Mouse (Mus musculus): ENCODE measurements at regions not wholly inside any gene's neighbourhood (a gene's known extent, or its start where the extent isn't known, plus 50 kb on each side); places are given as distances from the start of the nearest gene placed in this dataset.
A peak's percentile ranks its signal among the peaks of the same experiment; 100 is the strongest.

GRCm38 (mm10) chr3:22990136-22990820, 913.8 kb downstream of the Tbl1xr1 start:
- no peak for TF ChIP-seq CTCF (IDR thresholded peaks at IDR 0.05; ENCODE audit: low read depth)
- H3K9me3 ChIP-seq (replicated peaks; ENCODE audit: low read length) = no peaks in the 10 kb centered on the region
- 82% methylated on average over 3 of the region's 3 CpGs for WGBS
- no peaks in the 10 kb centered on the region for H3K4me1 ChIP-seq (replicated peaks; ENCODE audit: insufficient read depth, low read length)
- H3K4me2 ChIP-seq (ENCODE audit: low read length) = no peak overlapping the region
- H3K27me3 ChIP-seq (ENCODE audit: insufficient read depth, low read length) = no peaks in the 10 kb centered on the region
- H3K36me3 ChIP-seq (ENCODE audit: insufficient read depth, low read length) = no peaks in the 10 kb centered on the region
- H3K27ac ChIP-seq = no peak overlapping the region
- no peak for DNase-seq (ENCODE audit: low spot score)
- H3K9ac ChIP-seq (ENCODE audit: low read depth, low read length) = no peak overlapping the region
- H3K4me3 ChIP-seq (replicated peaks; ENCODE audit: low read depth, low read length) = no peak overlapping the region
- ATAC-seq (replicated peaks; ENCODE audit: low FRiP score, low read depth) = no peak

- no peak for ATAC-seq (replicated peaks; ENCODE audit: low FRiP score, low read depth)
- H3K9me3 ChIP-seq (replicated peaks; ENCODE audit: low read length) = no peaks in the 10 kb centered on the region
- no peaks in the 10 kb centered on the region for H3K36me3 ChIP-seq (ENCODE audit: insufficient read depth, low read length)
- no peak overlapping the region for H3K9ac ChIP-seq (ENCODE audit: low read depth, low read length)
- TF ChIP-seq CTCF (IDR thresholded peaks at IDR 0.05; ENCODE audit: low read depth) = no peak
- no peak overlapping the region for H3K4me2 ChIP-seq (ENCODE audit: low read length)
- H3K27me3 ChIP-seq (ENCODE audit: insufficient read depth, low read length) = no peaks in the 10 kb centered on the region
- DNase-seq (ENCODE audit: low spot score) = no peak
- H3K4me3 ChIP-seq (replicated peaks; ENCODE audit: low read depth, low read length) = no peak overlapping the region
- WGBS = 60% methylated on average over 6 of the region's 6 CpGs
- no peak overlapping the region for H3K27ac ChIP-seq
- H3K4me1 ChIP-seq (replicated peaks; ENCODE audit: insufficient read depth, low read length) = no peaks in the 10 kb centered on the region
Observed at GRCm38 (mm10) chr3:22995228-22995627, 918.8 kb downstream of the Tbl1xr1 start.

GRCm38 (mm10) chr3:22995833-22996232, 919.4 kb downstream of the Tbl1xr1 start:
- H3K4me2 ChIP-seq (ENCODE audit: low read length) = no peak overlapping the region
- no peak for TF ChIP-seq CTCF (IDR thresholded peaks at IDR 0.05; ENCODE audit: low read depth)
- WGBS = 61% methylated on average over 5 of the region's 5 CpGs

GRCm38 (mm10) chr3:23001071-23001470, 924.6 kb downstream of the Tbl1xr1 start:
- Histone ChIP-seq H3K4me2 (ENCODE audit: low read length) (no peak overlapping the region), H3K9ac (ENCODE audit: low read depth, low read length) (no peak overlapping the region), H3K36me3 (ENCODE audit: insufficient read depth, low read length) (no peaks in the 10 kb centered on the region), H3K4me1 (replicated peaks; ENCODE audit: insufficient read depth, low read length) (no peaks in the 10 kb centered on the region), H3K27me3 (ENCODE audit: insufficient read depth, low read length) (no peaks in the 10 kb centered on the region), H3K9me3 (replicated peaks; ENCODE audit: low read length) (no peaks in the 10 kb centered on the region), H3K4me3 (replicated peaks; ENCODE audit: low read depth, low read length) (no peak overlapping the region), H3K27ac (no peak overlapping the region)
- WGBS = 83% methylated on average over 3 of the region's 3 CpGs
- no peak for ATAC-seq (replicated peaks; ENCODE audit: low FRiP score, low read depth)
- no peak for TF ChIP-seq CTCF (IDR thresholded peaks at IDR 0.05; ENCODE audit: low read depth)
- no peak for DNase-seq (ENCODE audit: low spot score)

More at GRCm38 (mm10) chr3:22995833-22996232, 919.4 kb downstream of the Tbl1xr1 start:
- Histone ChIP-seq H3K27me3 (ENCODE audit: insufficient read depth, low read length) (no peaks in the 10 kb centered on the region), H3K4me1 (replicated peaks; ENCODE audit: insufficient read depth, low read length) (no peaks in the 10 kb centered on the region), H3K36me3 (ENCODE audit: insufficient read depth, low read length) (no peaks in the 10 kb centered on the region), H3K9ac (ENCODE audit: low read depth, low read length) (no peak overlapping the region), H3K4me3 (replicated peaks; ENCODE audit: low read depth, low read length) (no peak overlapping the region), H3K27ac (no peak overlapping the region), H3K9me3 (replicated peaks; ENCODE audit: low read length) (no peaks in the 10 kb centered on the region)
- DNase-seq (ENCODE audit: low spot score) (no peak), ATAC-seq (replicated peaks; ENCODE audit: low FRiP score, low read depth) (no peak)

GRCm38 (mm10) chr3:23032064-23032463, 955.6 kb downstream of the Tbl1xr1 start:
- DNase-seq (ENCODE audit: low spot score) (no peak), ATAC-seq (replicated peaks; ENCODE audit: low FRiP score, low read depth) (no peak)
- no peak overlapping the region for H3K4me2 ChIP-seq (ENCODE audit: low read length)
- no peak overlapping the region for H3K4me3 ChIP-seq (replicated peaks; ENCODE audit: low read depth, low read length)
- H3K36me3 ChIP-seq (ENCODE audit: insufficient read depth, low read length) = no peaks in the 10 kb centered on the region
- H3K27me3 ChIP-seq (ENCODE audit: insufficient read depth, low read length) = no peaks in the 10 kb centered on the region
- H3K9ac ChIP-seq (ENCODE audit: low read depth, low read length) = no peak overlapping the region
- no peaks in the 10 kb centered on the region for H3K9me3 ChIP-seq (replicated peaks; ENCODE audit: low read length)
- WGBS = 66% methylated on average over 2 of the region's 2 CpGs
- no peak for TF ChIP-seq CTCF (IDR thresholded peaks at IDR 0.05; ENCODE audit: low read depth)
- no peak overlapping the region for H3K27ac ChIP-seq
- H3K4me1 ChIP-seq (replicated peaks; ENCODE audit: insufficient read depth, low read length) = no peaks in the 10 kb centered on the region

- no peaks in the 10 kb centered on the region for H3K9me3 ChIP-seq (replicated peaks; ENCODE audit: low read length)
- peak; percentile 59 for TF ChIP-seq CTCF (IDR thresholded peaks at IDR 0.05; ENCODE audit: low read depth)
- no peak overlapping the region for H3K9ac ChIP-seq (ENCODE audit: low read depth, low read length)
- no peaks in the 10 kb centered on the region for H3K4me1 ChIP-seq (replicated peaks; ENCODE audit: insufficient read depth, low read length)
- no peak overlapping the region for H3K27ac ChIP-seq
- WGBS = 65% methylated on average over 6 of the region's 6 CpGs
- no peak overlapping the region for H3K4me3 ChIP-seq (replicated peaks; ENCODE audit: low read depth, low read length)
- DNase-seq (ENCODE audit: low spot score) (peak; percentile 24), ATAC-seq (replicated peaks; ENCODE audit: low FRiP score, low read depth) (no peak)
- H3K4me2 ChIP-seq (ENCODE audit: low read length) = no peak overlapping the region
- H3K27me3 ChIP-seq (ENCODE audit: insufficient read depth, low read length) = no peaks in the 10 kb centered on the region
- H3K36me3 ChIP-seq (ENCODE audit: insufficient read depth, low read length) = no peaks in the 10 kb centered on the region
Observed at GRCm38 (mm10) chr3:23063180-23063965, 986.9 kb downstream of the Tbl1xr1 start.
